Mouse (Mus musculus): Measurements from ENCODE around the gene Zfp169.

- TF ChIP-seq ZKSCAN1 (IDR thresholded peaks at IDR 0.05; ENCODE audit: borderline replicate concordance, low read depth, low read length), result no peak
- no peak for TF ChIP-seq IRF4 (IDR thresholded peaks at IDR 0.05; ENCODE audit: low read depth, low read length)
- TF ChIP-seq CTCF (conservative IDR thresholded peaks at IDR 0.05 in 1 of 2, IDR thresholded peaks at IDR 0.05 in 1 of 2; ENCODE audit: low read depth in 2 of 2, low read length in 2 of 2), result no peak
- no peak for TF ChIP-seq POLR2A (IDR thresholded peaks at IDR 0.05; ENCODE audit: low read depth, low read length)
- TF ChIP-seq CHD1 (IDR thresholded peaks at IDR 0.05; ENCODE audit: low read depth, low read length), result no peak
- TF ChIP-seq RCOR1 (conservative IDR thresholded peaks at IDR 0.05; ENCODE audit: low read depth, low read length), result no peak
- no peak for TF ChIP-seq ETS1 (conservative IDR thresholded peaks at IDR 0.05; ENCODE audit: low read depth, low read length)
- no peak for TF ChIP-seq POLR2AphosphoS2 (IDR thresholded peaks at IDR 0.05; ENCODE audit: low read depth, low read length)
- TF ChIP-seq ZC3H11A (IDR thresholded peaks at IDR 0.05; ENCODE audit: low read depth, low read length), result no peak
- TF ChIP-seq TCF12 (IDR thresholded peaks at IDR 0.05; ENCODE audit: low read depth, low read length), result no peak
- TF ChIP-seq MAX (IDR thresholded peaks at IDR 0.05; ENCODE audit: low read length), result no peak
- TF ChIP-seq MAFK (IDR thresholded peaks at IDR 0.05; ENCODE audit: insufficient replicate concordance, low read length), result no peak
- TF ChIP-seq RAD21 (IDR thresholded peaks at IDR 0.05; ENCODE audit: low read depth, low read length), result no peak
Measured at GRCm38 (mm10) chr13:48531448-48531847, 18.2 kb upstream of the Zfp169 start.

Data from CH12.LX (cell line).